8 mouse cellular contexts compared by ENCODE assay signal in the genomic region with DNA sequence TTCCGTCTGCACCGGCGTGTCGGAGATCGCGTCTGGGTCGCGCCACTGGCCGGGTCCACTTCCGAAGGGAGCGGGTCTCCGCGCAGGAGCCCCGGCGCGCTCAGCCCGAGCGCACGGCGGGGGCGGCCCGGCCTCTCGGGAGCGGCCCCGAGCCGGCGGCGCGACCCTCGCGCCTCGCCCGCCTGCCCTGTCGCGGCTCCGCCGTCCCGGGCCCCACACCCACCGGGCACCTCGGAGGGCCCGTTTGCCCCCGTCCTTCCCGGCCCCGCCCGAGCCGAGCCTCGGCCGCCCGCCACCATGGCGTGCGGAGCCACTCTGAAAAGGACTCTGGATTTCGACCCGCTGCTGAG. TPM values are rescaled to one million over a fixed set of nuclear protein-coding genes. Genes with fewer than 3 reads are reported as not detected.
DNase-seq lines count a peak whose midpoint lies in the region; ATAC-seq and TF ChIP-seq lines count a peak whose summit lies in the region.

A gene (plus strand): TSS at position 190 of the 350 bp plus-strand sequence.

- TF ChIP-seq RAD21 in CH12.LX (IDR thresholded peaks at IDR 0.05; ENCODE audit: low read depth, low read length), result no peak

- WGBS in limb, embryonic 10.5 days, result under 1% methylated on average over 43 of the region's 53 CpGs

- ATAC-seq in erythroblast, adult 5-6 weeks (replicated peaks; ENCODE audit: low FRiP score, poor library complexity, severe bottlenecking), result no peak
- no peak for ATAC-seq in monocyte, adult 5-6 weeks (replicated peaks; ENCODE audit: insufficient number of reproducible peaks, low FRiP score, low TSS enrichment, poor library complexity, severe bottlenecking)

- H3K27ac ChIP-seq in CH12.LX (ENCODE audit: insufficient read depth, low read depth), result peak within 1 kb of the TSS; percentile 29; the same call in 1 of the 2 replicates
- H3K27ac ChIP-seq in limb, embryonic 10.5 days, result peak within 1 kb of the TSS; percentile 99

- H3K27me3 ChIP-seq in CH12.LX (replicated peaks), result no peaks in the 10 kb centered on the region
- H3K27me3 ChIP-seq in limb, embryonic 10.5 days (ENCODE audit: low read depth, poor library complexity, severe bottlenecking), result no peaks in the 10 kb centered on the region

- no peak for TF ChIP-seq EP300 in CH12.LX (IDR thresholded peaks at IDR 0.05; ENCODE audit: low read length)

- H3K9ac ChIP-seq in CH12.LX (ENCODE audit: insufficient read depth, low read depth), result peak within 1 kb of the TSS; percentile 96

- peak within 1 kb of the TSS; percentile 96 for H3K4me2 ChIP-seq in CH12.LX (ENCODE audit: insufficient read depth, low read depth, poor library complexity, severe bottlenecking)

- intact Hi-C loops in heart, postnatal 10 days (cut with DNase I), result loop anchor here (5.0 kb wide), 1 partner anchor 337 kb away; no protein-coding TSS in a partner anchor

- no peaks in the 10 kb centered on the region for H3K9me3 ChIP-seq in CH12.LX (replicated peaks; ENCODE audit: low read length)
- no peaks in the 10 kb centered on the region for H3K9me3 ChIP-seq in limb, embryonic 10.5 days (replicated peaks)

- TF ChIP-seq CTCF in CH12.LX (conservative IDR thresholded peaks at IDR 0.05 in 1 of 2, IDR thresholded peaks at IDR 0.05 in 1 of 2; ENCODE audit: low read depth in 2 of 2, low read length in 2 of 2), result no peak

- H3K36me3 ChIP-seq in CH12.LX (replicated peaks in 1 of 2; ENCODE audit: control insufficient read depth in 1 of 2, insufficient read depth in 1 of 2, low read length in 1 of 2), result peaks cover 6 to 10% of the 10 kb centered on the region in 2 experiments
- H3K36me3 ChIP-seq in limb, embryonic 10.5 days, result peaks cover 11% of the 10 kb centered on the region

- DNase-seq in cerebellum, postnatal 4 days (ENCODE audit: low spot score in 2 of 2), result peak; percentile 21 to 44
- no peak for DNase-seq in cerebellum, postnatal 25 days
- no peak for DNase-seq in CH12.LX (ENCODE audit: extremely low read depth)
- no peak for DNase-seq in heart, postnatal 10 days
- no peak for DNase-seq in limb, embryonic 10.5 days (ENCODE audit: low spot score)
- DNase-seq in urinary bladder, postnatal 25 days (ENCODE audit: low spot score), result no peak

- no peak for TF ChIP-seq POLR2A in CH12.LX (IDR thresholded peaks at IDR 0.05; ENCODE audit: low read depth, low read length)

- in situ Hi-C loops in CH12.LX (cut with MboI; ENCODE audit: low pct_ligation_motif_present, low pct_unique_long_range_greater_than_20kb, low sequenced_read_pairs), result loop anchor here (25.0 kb wide), 1 partner anchor 1163 kb away; no protein-coding TSS in a partner anchor

- peaks cover 2 to 21% of the 10 kb centered on the region in 2 experiments; a peak in 3 of 4 replicates for H3K4me1 ChIP-seq in CH12.LX (ENCODE audit: control insufficient read depth in 1 of 2, insufficient read depth in 2 of 2)
- H3K4me1 ChIP-seq in limb, embryonic 10.5 days, result peaks cover 18% of the 10 kb centered on the region

- H3K79me2 ChIP-seq in CH12.LX (replicated peaks; ENCODE audit: control insufficient read depth, extremely low read depth, insufficient read depth, poor library complexity, severe bottlenecking), result peaks cover 43% of the 10 kb centered on the region

- dilution Hi-C loops in CH12.LX (cut with MboI; ENCODE audit: extremely low pct_ligation_motif_present, extremely low pct_unique_long_range_greater_than_20kb, low sequenced_read_pairs), result no loop called here

- H3K4me3 ChIP-seq in CH12.LX (replicated peaks in 1 of 3; ENCODE audit: low read depth in 2 of 3, low read length in 2 of 3, poor library complexity in 1 of 3), result peak within 1 kb of the TSS; percentile 91 to 98 (median 95)
- H3K4me3 ChIP-seq in limb, embryonic 10.5 days, result peak within 1 kb of the TSS; percentile 96

TF ChIP-seq in CH12.LX, 34 proteins besides CTCF, POLR2A, EP300 and RAD21:
- TF ChIP-seq E2F4 (IDR thresholded peaks at IDR 0.05; ENCODE audit: insufficient replicate concordance, low read depth, low read length) (no peak), KAT2A (IDR thresholded peaks at IDR 0.05; ENCODE audit: insufficient replicate concordance, low read length) (no peak), BHLHE40 (IDR thresholded peaks at IDR 0.05; ENCODE audit: low read depth, low read length) (no peak), MAX (IDR thresholded peaks at IDR 0.05; ENCODE audit: low read length) (no peak), MXI1 (IDR thresholded peaks at IDR 0.05; ENCODE audit: low read depth, low read length) (no peak), POLR2AphosphoS2 (IDR thresholded peaks at IDR 0.05; ENCODE audit: low read depth, low read length) (no peak), JUND (conservative IDR thresholded peaks at IDR 0.05; ENCODE audit: low read depth, low read length) (no peak), TBP (conservative IDR thresholded peaks at IDR 0.05; ENCODE audit: low read depth, low read length) (no peak), MEF2A (IDR thresholded peaks at IDR 0.05; ENCODE audit: borderline replicate concordance, low read depth, low read length) (no peak), HCFC1 (IDR thresholded peaks at IDR 0.05; ENCODE audit: low read depth, low read length) (no peak), ZMIZ1 (IDR thresholded peaks at IDR 0.05; ENCODE audit: low read depth, low read length) (peak; percentile 28; the same call in 1 of the 2 replicates), USF1 (IDR thresholded peaks at IDR 0.05; ENCODE audit: low read depth, low read length) (no peak), ZNF384 (IDR thresholded peaks at IDR 0.05; ENCODE audit: low read depth, low read length) (no peak), NRF1 (IDR thresholded peaks at IDR 0.05; ENCODE audit: low read depth, low read length) (no peak), MAFK (IDR thresholded peaks at IDR 0.05; ENCODE audit: insufficient replicate concordance, low read length) (no peak), RCOR1 (conservative IDR thresholded peaks at IDR 0.05; ENCODE audit: low read depth, low read length) (no peak), IRF4 (IDR thresholded peaks at IDR 0.05; ENCODE audit: low read depth, low read length) (0 out of 2 replicates have a peak, but pooled peaks have one; percentile 3), UBTF (IDR thresholded peaks at IDR 0.05; ENCODE audit: low read depth, low read length) (peak; percentile 77; the same call in 1 of the 2 replicates), ZKSCAN1 (IDR thresholded peaks at IDR 0.05; ENCODE audit: borderline replicate concordance, low read depth, low read length) (no peak), ELF1 (IDR thresholded peaks at IDR 0.05; ENCODE audit: low read depth, low read length) (no peak)

RNA-seq across cellular contexts. Expression of the gene that starts here (rescaled TPM):
- total RNA-seq in CH12.LX (2012; rRNA removed) (30.4 and 35.2 TPM in 2 replicates), CH12.LX (2014; rRNA removed) (60.6 and 66.0 TPM in 2 replicates)
- polyA plus RNA-seq in CH12.LX (2012; ENCODE audit: insufficient read length, low read depth), result 42.8 and 52.3 TPM in 2 replicates
- total RNA-seq in erythroblast, adult 5-6 weeks (2015; ENCODE audit: low replicate concordance), result 47.1 and 80.7 TPM in 2 replicates
- total RNA-seq in erythroblast, adult 5-6 weeks (2017; ENCODE audit: low replicate concordance), result 84.6 and 95.6 TPM in 2 replicates
- total RNA-seq in heart, postnatal 10 days (2021), result 10 to 100 TPM; 59.4 to 69.5 TPM
- 70.2 and 75.5 TPM in 2 replicates for polyA plus RNA-seq in limb, embryonic 10.5 days (2016; fragmentation: Nextera tagmentation; extraction: Ambion mirVana)
- 51.4 to 79.7 TPM (median 64.7 TPM) in 3 replicates for total RNA-seq in monocyte, adult 5-6 weeks (2017)

Comparison
In these comparisons a context has a peak if more than half of its experiments do, and no peak if none do; other contexts are left out.
1. DNase-seq: peak in cerebellum, postnatal 4 days (2 of 2); none in cerebellum, postnatal 25 days (0 of 2), CH12.LX (single experiment), heart, postnatal 10 days (0 of 2), limb, embryonic 10.5 days (single experiment) and urinary bladder, postnatal 25 days (single experiment).